Mouse (Mus musculus): ENCODE results near the gene Treml4. TPM values are rescaled to one million over a fixed set of nuclear protein-coding genes. Genes with fewer than 3 reads are reported as not detected.

The Treml4 gene
- polyA plus RNA-seq, 1 experiment = not detected

GRCm38 (mm10) chr17:48235773-48236370, 28.2 kb upstream of the Treml4 start:
- Histone ChIP-seq H3K27me3 (ENCODE audit: control insufficient read depth, insufficient read depth, low read length, poor library complexity, severe bottlenecking) (no peaks in the 10 kb centered on the region), H3K9ac (ENCODE audit: low read depth, poor library complexity, severe bottlenecking) (no peak overlapping the region), H3K36me3 (ENCODE audit: control insufficient read depth, insufficient read depth, low read length, poor library complexity, severe bottlenecking) (no peaks in the 10 kb centered on the region), H3K9me3 (replicated peaks; ENCODE audit: control insufficient read depth, insufficient read depth, low read length, poor library complexity, severe bottlenecking) (no peaks in the 10 kb centered on the region), H3K4me1 (ENCODE audit: control insufficient read depth, insufficient read depth, low read length) (no peaks in the 10 kb centered on the region), H3K27ac (ENCODE audit: insufficient read depth, low read length) (no peak overlapping the region), H3K4me3 (ENCODE audit: low read depth, low read length) (no peak overlapping the region)
- no peak for TF ChIP-seq CTCF (IDR thresholded peaks at IDR 0.05; ENCODE audit: low read depth, low read length)

GRCm38 (mm10) chr17:48237621-48238020, 26.5 kb upstream of the Treml4 start:
- Histone ChIP-seq H3K4me1 (ENCODE audit: control insufficient read depth, insufficient read depth, low read length) (no peaks in the 10 kb centered on the region), H3K27me3 (ENCODE audit: control insufficient read depth, insufficient read depth, low read length, poor library complexity, severe bottlenecking) (no peaks in the 10 kb centered on the region), H3K9me3 (replicated peaks; ENCODE audit: control insufficient read depth, insufficient read depth, low read length, poor library complexity, severe bottlenecking) (no peaks in the 10 kb centered on the region), H3K4me3 (ENCODE audit: low read depth, low read length) (no peak overlapping the region), H3K36me3 (ENCODE audit: control insufficient read depth, insufficient read depth, low read length, poor library complexity, severe bottlenecking) (no peaks in the 10 kb centered on the region), H3K27ac (ENCODE audit: insufficient read depth, low read length) (no peak overlapping the region), H3K9ac (ENCODE audit: low read depth, poor library complexity, severe bottlenecking) (no peak overlapping the region)
- TF ChIP-seq POLR2A (IDR thresholded peaks at IDR 0.05; ENCODE audit: insufficient read depth, low read length) (no peak), CTCF (IDR thresholded peaks at IDR 0.05; ENCODE audit: low read depth, low read length) (no peak), EP300 (IDR thresholded peaks at IDR 0.05; ENCODE audit: insufficient read depth, low read depth, low read length) (no peak)

GRCm38 (mm10) chr17:48247221-48247928, 16.7 kb upstream of the Treml4 start, which contains the start of gene Trem3:
Gene Trem3 (plus strand): TSS chr17:48247777.
- H3K27me3 ChIP-seq (ENCODE audit: control insufficient read depth, insufficient read depth, low read length, poor library complexity, severe bottlenecking) = no peaks in the 10 kb centered on the region
- no peak within 1 kb of the TSS for H3K9ac ChIP-seq (ENCODE audit: low read depth, poor library complexity, severe bottlenecking)
- no peaks in the 10 kb centered on the region for H3K4me1 ChIP-seq (ENCODE audit: control insufficient read depth, insufficient read depth, low read length)
- H3K9me3 ChIP-seq (replicated peaks; ENCODE audit: control insufficient read depth, insufficient read depth, low read length, poor library complexity, severe bottlenecking) = no peaks in the 10 kb centered on the region
- H3K4me3 ChIP-seq (ENCODE audit: low read depth, low read length) = no peak within 1 kb of the TSS
- no peaks in the 10 kb centered on the region for H3K36me3 ChIP-seq (ENCODE audit: control insufficient read depth, insufficient read depth, low read length, poor library complexity, severe bottlenecking)
- H3K27ac ChIP-seq (ENCODE audit: insufficient read depth, low read length) = no peak within 1 kb of the TSS
- TF ChIP-seq EP300 (IDR thresholded peaks at IDR 0.05; ENCODE audit: insufficient read depth, low read depth, low read length) = no peak
- no peak for TF ChIP-seq POLR2A (IDR thresholded peaks at IDR 0.05; ENCODE audit: insufficient read depth, low read length)
- no peak for TF ChIP-seq CTCF (IDR thresholded peaks at IDR 0.05; ENCODE audit: low read depth, low read length)

GRCm38 (mm10) chr17:48249039-48249438, 15.1 kb upstream of the Treml4 start:
- Histone ChIP-seq H3K4me1 (ENCODE audit: control insufficient read depth, insufficient read depth, low read length) (no peaks in the 10 kb centered on the region), H3K36me3 (ENCODE audit: control insufficient read depth, insufficient read depth, low read length, poor library complexity, severe bottlenecking) (no peaks in the 10 kb centered on the region), H3K9me3 (replicated peaks; ENCODE audit: control insufficient read depth, insufficient read depth, low read length, poor library complexity, severe bottlenecking) (no peaks in the 10 kb centered on the region), H3K4me3 (ENCODE audit: low read depth, low read length) (no peak overlapping the region), H3K9ac (ENCODE audit: low read depth, poor library complexity, severe bottlenecking) (no peak overlapping the region), H3K27ac (ENCODE audit: insufficient read depth, low read length) (no peak overlapping the region), H3K27me3 (ENCODE audit: control insufficient read depth, insufficient read depth, low read length, poor library complexity, severe bottlenecking) (no peaks in the 10 kb centered on the region)
- TF ChIP-seq EP300 (IDR thresholded peaks at IDR 0.05; ENCODE audit: insufficient read depth, low read depth, low read length) (no peak), POLR2A (IDR thresholded peaks at IDR 0.05; ENCODE audit: insufficient read depth, low read length) (no peak), CTCF (IDR thresholded peaks at IDR 0.05; ENCODE audit: low read depth, low read length) (no peak)

- no peak overlapping the region for H3K27ac ChIP-seq (ENCODE audit: insufficient read depth, low read length)
- H3K36me3 ChIP-seq (ENCODE audit: control insufficient read depth, insufficient read depth, low read length, poor library complexity, severe bottlenecking) = no peaks in the 10 kb centered on the region
- H3K27me3 ChIP-seq (ENCODE audit: control insufficient read depth, insufficient read depth, low read length, poor library complexity, severe bottlenecking) = no peaks in the 10 kb centered on the region
- no peak overlapping the region for H3K9ac ChIP-seq (ENCODE audit: low read depth, poor library complexity, severe bottlenecking)
- H3K4me3 ChIP-seq (ENCODE audit: low read depth, low read length) = no peak overlapping the region
- H3K9me3 ChIP-seq (replicated peaks; ENCODE audit: control insufficient read depth, insufficient read depth, low read length, poor library complexity, severe bottlenecking) = no peaks in the 10 kb centered on the region
- TF ChIP-seq POLR2A (IDR thresholded peaks at IDR 0.05; ENCODE audit: insufficient read depth, low read length) = no peak
- no peak for TF ChIP-seq CTCF (IDR thresholded peaks at IDR 0.05; ENCODE audit: low read depth, low read length)
- TF ChIP-seq EP300 (IDR thresholded peaks at IDR 0.05; ENCODE audit: insufficient read depth, low read depth, low read length) = no peak
- no peaks in the 10 kb centered on the region for H3K4me1 ChIP-seq (ENCODE audit: control insufficient read depth, insufficient read depth, low read length)
Measured at GRCm38 (mm10) chr17:48249501-48249900, 14.6 kb upstream of the Treml4 start.

- Histone ChIP-seq H3K4me3 (ENCODE audit: low read depth, low read length) (no peak overlapping the region), H3K9ac (ENCODE audit: low read depth, poor library complexity, severe bottlenecking) (no peak overlapping the region), H3K4me1 (ENCODE audit: control insufficient read depth, insufficient read depth, low read length) (no peaks in the 10 kb centered on the region), H3K36me3 (ENCODE audit: control insufficient read depth, insufficient read depth, low read length, poor library complexity, severe bottlenecking) (no peaks in the 10 kb centered on the region), H3K27ac (ENCODE audit: insufficient read depth, low read length) (no peak overlapping the region), H3K27me3 (ENCODE audit: control insufficient read depth, insufficient read depth, low read length, poor library complexity, severe bottlenecking) (no peaks in the 10 kb centered on the region), H3K9me3 (replicated peaks; ENCODE audit: control insufficient read depth, insufficient read depth, low read length, poor library complexity, severe bottlenecking) (no peaks in the 10 kb centered on the region)
- TF ChIP-seq CTCF (IDR thresholded peaks at IDR 0.05; ENCODE audit: low read depth, low read length) (no peak), EP300 (IDR thresholded peaks at IDR 0.05; ENCODE audit: insufficient read depth, low read depth, low read length) (no peak), POLR2A (IDR thresholded peaks at IDR 0.05; ENCODE audit: insufficient read depth, low read length) (no peak)
Measured at GRCm38 (mm10) chr17:48250631-48251030, 13.5 kb upstream of the Treml4 start.

Data from ES-Bruce4 (cell line).